Mouse (Mus musculus) heart, postnatal 0 days (tissue): ENCODE data around the gene Psmd6.

Experiments used
- CTCF ChIP-seq: IDR thresholded peaks from 2 replicates; pipeline ENCODE4 v1.5.1; 2016; ENCODE audit warnings: antibody characterized with exemption, control low read depth, low read depth
- EP300 ChIP-seq: IDR thresholded peaks from 2 replicates; pipeline ENCODE4 v1.6.1; 2016; ENCODE audit warnings: antibody characterized with exemption, low read depth

GRCm38 (mm10) chr14:14071456-14071855, 49.3 kb downstream of the Psmd6 start:
- TF ChIP-seq CTCF = no peak
- no peak for TF ChIP-seq EP300
